Mouse (Mus musculus): ENCODE measurements around the gene Necab3.

GRCm38 (mm10) chr2:154539720-154540119 lies 19.0 kb downstream of the Necab3 start:
- TF ChIP-seq CTCF (IDR thresholded peaks at IDR 0.05; ENCODE audit: insufficient read depth, low read length) = peak; percentile 40
- TF ChIP-seq POLR2A (IDR thresholded peaks at IDR 0.05; ENCODE audit: borderline replicate concordance, extremely low read depth, low read depth, low read length) = no peak

All from lung, adult 2 months (tissue).